Mouse (Mus musculus): ENCODE measurements around the gene Zmym6.
"Not testable (repeated sequence)": the region's sequence is repeated elsewhere in the genome, so short reads cannot be mapped to it uniquely, and the experiment has no call there.

Gene Zmym6

GRCm38 (mm10) chr4:127076875-127077548 is at the start of gene Zmym6:
Gene Zmym6 (plus strand): TSS chr4:127077383.
- DNase-seq, result peak; percentile 89 to 91

DNA sequence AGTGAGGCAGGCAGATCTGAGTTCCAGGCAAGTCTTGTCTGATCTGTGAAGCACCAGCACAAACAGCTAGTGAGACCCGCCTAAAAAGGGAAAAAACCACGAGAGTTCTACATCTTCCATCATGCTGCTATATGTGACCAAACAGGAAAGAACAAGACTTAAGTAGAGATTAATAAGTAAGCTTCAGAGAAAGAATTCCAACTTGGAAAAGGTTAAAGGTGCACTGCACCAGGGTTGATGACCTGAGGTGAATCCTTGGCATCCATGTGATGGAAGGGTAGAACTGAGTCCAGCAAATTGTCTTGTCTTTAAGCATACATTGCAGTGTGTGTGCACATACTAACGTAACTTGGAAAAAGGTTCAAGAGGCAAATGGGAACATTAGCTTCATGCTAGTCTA is 40.0 kb upstream of the Zmym6 start:
- no peak for DNase-seq

DNA sequence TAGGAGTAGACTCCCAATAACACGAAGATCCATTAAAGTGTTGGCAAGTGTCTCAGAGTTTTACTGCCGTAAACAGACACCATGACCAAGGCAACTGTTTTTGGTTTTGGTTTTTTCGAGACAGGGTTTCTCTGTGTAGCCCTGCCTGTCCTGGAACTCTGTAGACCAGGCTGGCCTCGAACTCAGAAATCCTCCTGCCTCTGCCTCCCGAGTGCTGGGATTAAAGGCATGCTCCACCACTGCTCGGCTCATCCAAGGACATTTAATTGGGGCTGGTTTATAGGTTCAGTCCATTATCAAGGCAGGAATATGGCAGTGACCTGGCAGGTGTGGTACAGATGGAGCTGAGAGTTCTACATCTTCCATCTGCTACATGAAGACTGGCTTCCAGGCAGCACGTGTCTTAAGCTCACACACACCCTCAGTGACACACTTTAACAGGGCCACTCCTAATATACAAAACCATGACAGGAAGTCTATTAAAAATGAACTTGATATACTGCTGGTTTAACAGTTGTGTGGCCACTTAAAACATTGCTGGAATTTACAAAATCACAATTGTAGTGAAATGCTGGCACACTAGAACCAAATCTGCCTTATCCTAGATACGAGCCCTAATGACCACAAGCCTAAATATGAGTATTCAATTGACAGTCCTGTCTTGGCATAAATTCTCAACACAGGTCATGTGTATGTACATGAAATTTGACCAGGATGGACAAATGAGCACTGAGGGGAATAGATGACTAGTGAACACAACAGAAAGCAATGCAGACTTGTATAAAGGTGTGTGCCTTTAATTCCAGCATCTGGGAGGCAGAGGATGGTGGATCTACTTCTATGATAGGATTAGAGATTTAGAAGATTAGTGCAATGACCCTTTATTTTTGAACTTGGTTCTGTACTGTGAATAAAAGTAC is 39.0 kb upstream of the Zmym6 start:
- no peak for DNase-seq

DNA sequence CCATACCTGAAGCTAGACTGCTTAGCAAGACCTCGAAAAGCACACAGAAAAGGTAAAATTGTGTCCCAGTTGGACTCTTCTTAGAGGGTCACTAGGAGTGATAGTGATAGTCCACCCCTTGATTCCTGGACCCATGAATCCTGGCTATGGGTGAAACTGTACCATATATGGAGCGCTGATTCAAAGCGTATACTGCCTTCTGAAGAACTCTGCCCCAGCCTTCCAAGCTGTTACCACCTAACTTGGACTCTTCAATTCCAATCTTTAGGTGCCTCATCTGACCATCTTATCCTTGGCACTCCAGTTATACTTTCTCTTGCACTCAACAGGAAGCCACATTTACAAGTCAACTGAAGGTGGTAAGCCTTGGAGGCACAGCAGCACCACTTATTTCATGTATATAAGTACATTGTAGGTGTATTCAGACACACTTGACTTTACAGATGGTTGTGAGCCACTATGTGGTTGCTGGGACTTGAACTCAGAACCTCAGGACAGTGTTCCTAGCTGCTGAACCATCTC is 38.3 kb upstream of the Zmym6 start:
- no peak for DNase-seq

GRCm38 (mm10) chr4:127039871-127040483 is 37.2 kb upstream of the Zmym6 start:
- DNase-seq, result no peak

- DNase-seq, result no peak
Measured at GRCm38 (mm10) chr4:127043540-127043939, 33.6 kb upstream of the Zmym6 start.

- no peak for DNase-seq
Measured at GRCm38 (mm10) chr4:127051121-127051520, 26.1 kb upstream of the Zmym6 start.

DNA sequence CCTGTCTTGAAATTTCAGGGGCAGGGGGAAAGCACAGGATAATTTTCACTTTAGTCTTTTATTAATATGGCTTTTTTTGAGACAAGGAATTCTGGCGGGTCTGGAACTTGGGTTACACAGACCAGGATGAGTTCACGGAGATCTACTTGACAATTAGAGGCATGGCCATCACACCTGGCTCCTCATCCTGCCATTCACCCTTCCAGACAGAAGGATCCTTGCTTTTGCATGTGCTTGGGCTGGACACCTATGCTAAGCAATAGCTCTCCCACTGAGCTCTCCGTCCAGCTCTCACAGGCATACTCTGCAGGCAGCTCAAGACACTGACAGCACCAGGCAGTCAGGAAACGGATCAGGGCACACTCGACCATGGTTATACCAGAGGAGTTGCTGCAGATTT is 24.1 kb upstream of the Zmym6 start:
- DNase-seq, result no peak

GRCm38 (mm10) chr4:127054522-127055198 is 22.5 kb upstream of the Zmym6 start:
- DNase-seq, result no peak

DNA sequence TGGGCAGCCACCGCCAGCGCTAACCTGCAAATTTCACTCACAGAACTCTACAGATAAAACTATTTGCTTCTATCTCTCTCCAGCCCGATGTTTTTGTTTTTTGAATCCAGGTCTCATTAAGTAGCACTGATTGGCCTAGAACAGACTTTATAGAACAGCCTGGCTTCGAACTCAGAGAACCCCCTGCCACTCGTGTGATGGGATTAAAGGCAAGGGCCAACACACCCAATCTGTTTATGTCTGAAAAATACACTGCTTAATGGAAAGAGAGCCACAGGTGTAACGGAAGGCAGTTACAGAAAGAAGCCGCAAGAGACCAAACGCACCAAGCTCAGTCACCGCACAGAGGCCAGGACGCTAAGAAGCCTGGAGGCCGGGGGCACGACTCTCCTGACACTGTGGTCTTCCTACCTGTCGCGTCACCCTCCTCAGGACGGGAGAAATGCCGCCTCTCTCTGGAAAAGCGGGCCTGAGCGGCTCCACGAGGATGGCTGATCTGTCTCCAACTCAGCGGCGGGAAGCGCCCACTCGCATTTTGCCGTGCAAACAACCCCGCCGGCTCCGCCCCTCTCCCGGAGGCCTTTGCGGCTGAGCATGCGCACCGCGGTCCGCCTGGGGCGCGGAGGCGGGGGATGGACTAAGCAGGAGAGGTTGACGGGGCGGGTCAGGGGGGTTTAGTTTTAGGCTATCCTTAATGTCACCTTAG is 16.4 kb upstream of the Zmym6 start, which contains the start of gene Zmym1:
TSS of gene Zmym1 (minus strand) at position 568 of the 706 bp plus-strand sequence.
- DNase-seq, result peak; percentile 82 to 91

DNA sequence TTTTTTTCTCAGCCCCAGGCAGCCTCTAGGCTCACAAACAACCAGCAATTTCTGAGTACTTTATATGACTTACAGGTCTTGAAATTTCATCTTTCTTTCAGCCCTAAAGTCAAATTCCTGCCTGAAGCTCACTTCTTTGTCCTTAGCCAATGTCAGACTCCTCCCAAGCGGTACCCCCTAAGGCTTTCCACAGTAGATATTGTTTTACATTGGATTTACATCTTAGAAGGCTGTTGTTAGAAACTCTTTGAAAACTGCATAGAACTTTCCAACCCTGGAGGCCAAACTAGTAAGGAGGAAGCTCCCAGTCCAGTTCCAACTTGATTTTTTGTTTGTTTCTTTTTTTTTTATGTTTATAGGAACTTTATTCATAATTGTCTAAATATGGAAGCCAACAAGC is 13.1 kb upstream of the Zmym6 start:
- no peak for DNase-seq

GRCm38 (mm10) chr4:127074915-127075314 is 2.3 kb upstream of the Zmym6 start:
- no peak for DNase-seq

- DNase-seq, result no peak
Measured at GRCm38 (mm10) chr4:127080806-127081205, 3.6 kb downstream of the Zmym6 start.

GRCm38 (mm10) chr4:127083131-127083530 is 5.9 kb downstream of the Zmym6 start:
- no peak for DNase-seq

DNA sequence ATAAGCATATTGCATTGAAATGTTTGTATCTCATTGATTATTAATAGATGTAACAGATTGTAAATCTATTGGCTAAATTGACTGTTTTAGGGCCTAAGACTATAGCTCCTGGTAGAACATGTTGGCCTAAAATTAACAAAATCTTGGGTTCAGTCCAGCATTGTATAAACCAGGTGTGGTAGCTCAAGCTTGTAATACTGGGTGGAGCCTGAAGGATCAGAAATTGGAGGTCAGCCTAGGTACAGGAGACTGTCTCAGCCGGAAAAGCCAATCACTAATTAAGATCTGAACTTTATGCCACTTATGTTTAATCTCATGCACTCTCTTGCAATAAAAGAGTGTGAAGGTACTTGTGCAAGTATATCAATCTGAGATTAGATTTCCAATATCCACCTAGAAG is 8.6 kb downstream of the Zmym6 start:
- DNase-seq, result no peak

DNA sequence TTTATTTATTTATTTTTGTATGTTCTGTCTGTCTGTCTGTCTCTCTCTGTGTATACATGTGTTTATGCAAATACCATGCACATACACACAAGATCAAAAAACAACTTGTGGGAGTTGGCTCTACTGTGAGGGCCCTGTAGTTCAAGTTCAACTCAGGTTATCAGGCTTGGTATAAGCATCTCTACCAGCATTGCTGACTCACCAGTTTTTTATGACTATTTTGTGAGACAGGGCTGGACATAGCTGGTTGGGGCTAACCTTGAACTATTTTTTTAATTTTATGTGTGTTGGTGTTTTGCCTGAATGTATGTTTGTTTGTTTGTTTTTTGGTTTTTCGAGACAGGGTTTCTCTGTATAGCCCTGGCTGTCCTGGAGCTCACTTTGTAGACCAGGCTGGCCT is 14.0 kb downstream of the Zmym6 start:
- DNase-seq, result no peak

DNA sequence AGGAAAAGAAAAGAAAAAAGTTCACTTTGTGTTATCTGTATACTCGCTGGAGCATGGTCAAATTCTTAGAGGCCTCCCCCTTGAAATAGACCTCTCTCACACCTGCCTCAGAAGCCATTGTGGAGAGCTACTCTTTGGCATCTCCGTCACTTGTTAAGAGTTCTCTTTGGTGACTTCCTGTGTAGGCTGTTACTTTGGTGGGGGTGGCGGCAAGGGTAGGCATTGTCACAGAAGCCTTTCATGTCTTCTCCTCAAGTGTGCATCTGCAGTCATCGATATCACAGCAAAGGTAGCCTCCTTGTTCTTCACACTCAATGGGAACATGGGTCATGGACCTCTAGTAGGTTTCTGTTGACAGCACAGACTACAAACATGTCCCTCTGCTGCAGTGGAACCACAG is 17.9 kb downstream of the Zmym6 start:
- no peak for DNase-seq

DNA sequence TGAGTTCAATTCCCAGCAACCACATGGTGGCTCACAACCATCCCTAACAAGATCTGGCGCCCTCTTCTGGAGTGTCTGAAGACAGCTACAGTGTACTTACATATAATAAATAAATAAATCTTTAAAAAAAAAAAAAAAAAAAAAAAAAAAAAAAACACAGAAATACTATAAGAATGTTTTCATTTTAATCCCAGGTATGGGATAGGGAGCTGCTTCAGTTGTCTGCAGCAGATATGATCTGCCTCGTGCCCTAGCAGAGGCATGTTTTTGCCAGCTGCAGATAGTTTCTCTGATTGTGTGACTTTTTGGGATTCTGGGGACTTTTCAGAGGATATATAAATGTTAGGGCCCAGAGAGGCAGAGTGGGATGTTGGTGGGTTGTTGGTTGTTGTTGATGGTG is 22.4 kb downstream of the Zmym6 start:
- not testable (repeated sequence) for DNase-seq

DNA sequence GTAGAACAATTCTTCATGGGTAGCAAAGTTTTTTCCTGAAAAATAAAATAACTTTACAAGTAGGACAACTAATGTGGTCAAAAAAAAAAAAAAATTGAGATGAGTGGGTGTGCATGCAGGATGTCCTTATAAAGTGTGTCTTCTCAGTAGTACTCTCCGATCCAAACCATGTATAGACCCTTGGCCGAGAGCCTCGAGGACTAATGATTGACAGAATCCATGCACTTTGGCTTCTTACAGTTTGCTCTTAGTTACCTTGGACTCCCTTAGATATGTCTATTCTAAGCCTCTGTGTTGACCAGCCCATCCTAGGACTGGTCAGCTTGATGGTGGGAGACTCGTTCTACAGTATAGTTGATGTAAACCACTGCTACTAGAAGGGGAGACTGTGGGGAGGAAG is 30.4 kb downstream of the Zmym6 start:
- DNase-seq, result no peak

DNA sequence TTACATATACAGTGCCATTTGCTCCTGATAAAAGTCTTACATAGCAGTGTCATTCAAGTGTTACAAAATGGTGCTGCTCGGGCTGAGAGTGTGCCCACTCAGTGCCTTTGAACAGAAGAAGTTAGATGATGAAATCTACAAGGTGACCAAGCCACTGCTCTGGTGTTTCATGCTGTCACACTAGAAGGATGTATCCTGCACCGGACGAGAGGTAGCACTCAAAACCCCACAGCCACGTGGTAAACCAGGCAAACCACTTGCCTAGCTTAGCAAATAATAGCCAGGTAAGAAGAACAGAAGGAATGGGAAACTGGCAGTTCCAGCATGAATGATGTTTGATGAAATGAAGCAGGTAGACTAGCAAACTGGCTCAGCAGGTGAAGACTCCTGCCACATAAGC is 33.4 kb downstream of the Zmym6 start:
- DNase-seq, result no peak

GRCm38 (mm10) chr4:127123391-127123790 is 46.2 kb downstream of the Zmym6 start, which contains the start of gene Tmem35b:
Gene Tmem35b (plus strand): TSS chr4:127123691.
- DNase-seq, result no peak

- DNase-seq, result no peak
Measured at GRCm38 (mm10) chr4:127124331-127124730, 47.1 kb downstream of the Zmym6 start.

Measured in spleen, adult 18-20 months (tissue).